Mouse (Mus musculus) G1E-ER4 (cell line): ENCODE results near the gene Gpnmb. TPM values are rescaled to one million over a fixed set of nuclear protein-coding genes. Genes with fewer than 3 reads are reported as not detected.

Experiments used
- GATA1 ChIP-seq: IDR thresholded peaks from one replicate; pipeline ENCODE4 v1.8.0; 2012; ENCODE audit warnings: low read length, inconsistent platforms
- polyA plus RNA-seq: library from polyadenylated mRNA; stranded (reverse); fragments of >175 nt; gene quantifications from 2 replicates; pipeline ENCODE4 v1.2.3, GENCODE M21; 2012

The Gpnmb gene
- polyA plus RNA-seq, 1 experiment: not detected

DNA sequence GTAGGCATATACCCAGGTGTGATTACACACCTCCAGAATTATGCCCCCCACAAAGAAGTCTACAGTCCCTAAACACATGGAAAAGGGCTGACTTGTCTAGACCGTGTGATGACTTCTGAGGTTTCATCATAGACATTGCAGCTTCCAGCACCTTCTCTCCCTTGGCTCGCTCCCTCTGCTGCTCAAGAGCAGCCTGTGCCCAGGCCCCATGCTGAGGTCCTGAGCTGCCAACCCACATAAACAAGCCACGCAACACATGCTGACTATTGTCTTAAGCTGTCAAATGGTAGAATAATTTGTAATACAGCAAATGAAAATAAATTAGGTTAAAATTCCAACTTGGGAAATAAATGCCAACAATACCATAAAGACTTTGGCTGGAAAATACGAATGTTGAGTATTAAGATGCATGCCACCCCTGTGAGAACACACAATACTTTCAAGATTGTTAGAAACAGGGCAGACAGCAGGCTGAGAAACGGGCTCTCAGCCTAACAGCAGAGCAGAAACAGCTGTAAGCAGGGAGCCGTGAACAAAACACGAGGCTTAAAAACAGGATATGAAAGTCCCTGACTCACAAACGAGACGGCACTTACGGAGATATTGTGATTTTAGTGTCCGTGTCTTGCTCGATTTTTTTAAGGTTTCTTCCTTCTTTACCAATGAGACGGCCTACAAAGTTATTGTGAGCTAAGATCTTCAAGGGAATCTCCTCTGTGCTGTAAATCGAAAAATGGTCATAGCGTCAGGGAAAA, 70.6 kb downstream of the Gpnmb start:
- no peak for TF ChIP-seq GATA1

DNA sequence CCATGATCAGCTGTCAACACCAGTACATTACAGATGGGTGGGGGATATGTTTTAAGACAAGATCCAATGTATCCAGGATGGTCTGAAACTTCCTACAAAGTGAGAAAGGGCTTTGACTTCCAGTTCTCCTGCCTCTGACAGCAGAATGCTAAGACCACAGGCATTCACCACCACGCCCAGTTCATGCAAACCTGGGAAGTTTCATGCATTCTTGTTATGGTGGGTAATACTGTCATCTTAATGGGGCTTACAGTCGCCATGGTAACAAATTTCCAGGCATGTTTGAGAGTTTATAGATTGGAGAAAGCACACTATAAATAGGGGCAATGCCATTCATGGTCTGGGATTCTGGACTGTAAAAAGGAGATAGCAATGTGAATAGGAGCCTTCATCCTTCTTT, 72.8 kb downstream of the Gpnmb start:
- no peak for TF ChIP-seq GATA1

DNA sequence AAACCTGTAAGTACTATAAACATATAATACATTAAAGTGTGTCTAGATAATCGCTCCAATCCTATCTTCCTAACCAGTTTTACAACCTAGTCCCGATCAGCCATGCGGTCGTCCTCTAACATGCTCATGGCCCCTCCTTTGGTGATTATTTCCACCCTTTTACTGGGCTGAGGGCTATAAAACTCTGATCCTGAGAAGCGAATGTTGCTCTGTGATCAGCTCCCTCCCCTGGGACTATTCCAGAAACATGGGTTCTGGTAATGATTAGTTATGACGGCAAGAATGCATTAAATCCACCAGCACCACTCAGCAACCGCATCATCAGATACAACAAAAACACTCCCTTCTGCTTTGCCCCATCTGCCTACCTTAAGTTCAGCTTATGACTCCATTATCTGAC, 77.5 kb downstream of the Gpnmb start:
- TF ChIP-seq GATA1: no peak

DNA sequence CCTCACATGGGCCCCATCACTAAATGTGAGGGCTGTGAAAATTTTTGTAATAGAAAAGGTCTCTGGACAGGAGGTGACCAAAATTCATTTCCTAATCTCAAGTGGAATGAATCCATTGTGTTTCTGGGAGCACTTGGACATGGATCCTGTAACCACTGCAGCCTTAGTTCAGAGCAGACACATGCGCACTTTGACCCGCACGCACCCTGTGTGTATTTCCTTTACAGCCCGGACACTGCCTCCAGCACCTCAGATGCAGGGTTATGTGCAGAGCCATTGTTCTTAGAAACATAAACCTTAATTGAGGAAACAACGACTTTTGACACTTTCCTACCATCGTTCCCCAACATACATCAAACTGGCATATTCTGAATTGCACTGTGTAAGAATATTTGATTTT, 78.1 kb downstream of the Gpnmb start:
- no peak for TF ChIP-seq GATA1

DNA sequence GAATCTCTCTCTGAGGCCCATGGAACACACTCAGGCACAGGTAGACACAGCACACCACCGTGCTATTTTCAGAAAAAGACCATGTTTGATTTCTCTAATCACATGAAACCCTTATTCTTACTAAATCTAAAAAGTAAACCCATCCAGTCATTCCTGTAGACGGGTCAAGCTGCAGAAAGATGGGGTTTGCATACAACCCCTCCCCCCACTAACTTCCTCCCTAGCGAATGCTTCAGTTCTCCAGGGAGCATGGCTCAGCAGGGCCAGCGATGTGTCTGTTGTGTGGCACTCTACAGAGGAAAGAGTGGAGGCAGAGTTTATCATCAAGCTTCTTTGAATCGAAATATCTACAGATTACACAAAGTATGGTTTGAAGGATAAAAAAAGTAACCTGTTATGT, 79.2 kb downstream of the Gpnmb start:
- TF ChIP-seq GATA1: no peak

DNA sequence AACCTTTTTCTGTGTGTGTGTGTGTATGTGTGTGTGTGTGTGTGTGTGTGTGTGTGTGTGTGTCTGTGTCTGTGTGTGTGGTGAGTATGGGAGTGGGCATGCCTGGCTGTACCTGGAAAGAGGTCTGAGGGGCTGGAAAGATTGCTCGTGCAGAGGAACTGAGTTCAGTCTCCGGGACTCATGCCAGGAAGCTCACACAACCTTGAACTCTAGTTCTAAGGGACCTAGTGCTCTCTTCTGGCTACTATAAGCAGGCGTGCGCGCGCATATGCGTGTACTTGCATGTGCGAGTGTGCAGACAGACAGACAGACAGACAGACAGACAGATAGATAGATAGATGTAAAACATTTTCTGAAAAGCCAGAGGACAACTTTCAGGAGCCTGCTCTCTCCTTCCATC, 79.9 kb downstream of the Gpnmb start:
- TF ChIP-seq GATA1: no peak

DNA sequence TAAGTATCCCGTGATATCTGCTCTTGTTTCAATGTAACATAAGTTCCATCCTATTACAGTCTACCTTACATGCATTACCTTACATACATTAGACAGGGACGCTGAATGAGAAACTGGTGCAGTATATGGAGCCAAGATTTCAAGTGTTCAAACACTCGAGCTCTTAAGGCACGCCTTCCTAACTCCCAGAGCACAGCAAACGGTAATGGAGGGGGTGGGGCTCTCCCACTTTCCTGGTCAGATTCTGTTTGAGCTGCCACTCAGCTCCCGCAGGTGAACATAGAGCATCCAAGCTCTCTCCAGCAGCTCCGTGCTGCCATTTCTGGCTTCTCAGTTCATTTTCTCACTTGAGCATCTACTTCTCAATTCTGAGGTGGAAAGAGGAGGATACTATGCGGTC, 82.1 kb downstream of the Gpnmb start:
- TF ChIP-seq GATA1: no peak

DNA sequence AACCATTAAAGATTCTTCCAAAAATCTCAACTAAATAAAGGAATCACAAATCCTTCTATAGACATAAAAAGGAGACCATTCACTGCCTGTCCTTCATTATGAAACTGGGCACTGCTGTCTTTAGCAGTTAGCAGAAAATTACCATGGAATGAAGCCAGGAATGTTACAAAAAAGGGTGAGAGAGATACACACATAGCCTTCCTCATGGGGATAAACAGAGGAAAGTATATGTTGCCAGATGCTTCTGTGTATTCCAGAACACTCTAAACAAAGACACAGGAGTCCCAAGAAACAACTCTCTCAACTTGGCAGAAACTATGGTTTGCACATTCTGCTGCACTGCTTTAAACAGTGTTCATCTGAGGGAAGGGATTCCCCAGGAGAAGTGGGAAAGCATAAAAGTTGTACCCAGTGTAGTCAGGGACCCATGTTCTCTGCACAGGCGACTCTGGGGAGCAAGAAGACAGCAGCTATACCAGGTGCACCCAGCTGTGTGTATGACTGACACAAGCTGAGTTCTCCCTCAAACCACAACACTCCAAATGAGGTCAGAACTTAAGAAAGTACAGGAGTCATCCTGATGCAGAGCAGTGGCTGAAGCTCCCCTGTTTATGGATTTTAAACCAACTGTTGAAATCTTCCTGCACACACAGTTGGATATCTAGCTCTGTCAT, 83.3 kb downstream of the Gpnmb start:
- no peak for TF ChIP-seq GATA1

DNA sequence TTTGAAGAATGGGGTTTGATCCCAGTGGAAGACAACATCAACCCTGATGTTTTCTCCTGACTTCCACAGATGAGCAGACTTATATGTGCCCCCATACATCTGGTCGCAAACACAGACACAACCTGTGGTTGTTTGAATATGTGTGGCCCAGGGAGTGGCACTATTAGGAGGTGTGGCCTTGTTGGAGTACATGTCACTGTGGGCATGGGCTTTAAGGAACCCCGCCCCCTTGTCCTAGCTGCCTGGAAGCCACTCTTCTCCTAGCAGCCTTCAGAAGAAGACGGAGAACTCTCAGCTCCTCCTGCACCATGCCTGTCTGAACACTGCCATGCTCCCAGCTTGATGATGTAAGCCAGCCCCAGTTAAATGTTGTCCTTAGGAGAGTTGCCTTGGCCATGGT, 84.0 kb downstream of the Gpnmb start:
- TF ChIP-seq GATA1: no peak

Other genes with a start within 250 kb of the Gpnmb start
- gene Tmem176a, start 195.6 kb upstream of the Gpnmb start, polyA plus RNA-seq: 0.55 TPM in 1 of 2 replicates, not detected in the other
- gene Tmem176b, start 195.1 kb upstream of the Gpnmb start, polyA plus RNA-seq: 0.08 TPM in 1 of 2 replicates, not detected in the other
- not detected in 2 replicates for gene Aoc1, start 163.7 kb upstream of the Gpnmb start, polyA plus RNA-seq
- not detected in 2 replicates for gene 1600015I10Rik, start 106.7 kb upstream of the Gpnmb start, polyA plus RNA-seq
- not detected in 2 replicates for gene Doxl2, start 61.6 kb upstream of the Gpnmb start, polyA plus RNA-seq
- not detected in 2 replicates for gene Svs1, start 49.7 kb upstream of the Gpnmb start, polyA plus RNA-seq
- gene Malsu1, start 37.2 kb downstream of the Gpnmb start, polyA plus RNA-seq: 51.6 and 66.7 TPM in 2 replicates
- gene Igf2bp3, start 178.4 kb downstream of the Gpnmb start, polyA plus RNA-seq: 21.0 and 30.8 TPM in 2 replicates
- gene Tra2a, start 227.5 kb downstream of the Gpnmb start, polyA plus RNA-seq: 19.7 and 21.6 TPM in 2 replicates